Mouse (Mus musculus): ENCODE measurements around the gene Car9. TPM values are rescaled to one million over a fixed set of nuclear protein-coding genes. Genes with fewer than 3 reads are reported as not detected.

The Car9 gene
- polyA plus RNA-seq, 1 experiment from 2014 or later, result 4.5 TPM

- WGBS, result under 1% methylated on average over 62 of the region's 62 CpGs
- peak within 1 kb of the TSS; percentile 96 for H3K9ac ChIP-seq
Observed at GRCm38 (mm10) chr4:43561997-43562768, 55.4 kb downstream of the Car9 start, which contains the start of the genes Creb3 and Tln1. Gene Creb3, plus strand, starts transcription at chr4:43562332. Gene Tln1, minus strand, starts transcription at chr4:43562691.

GRCm38 (mm10) chr4:43562769-43563600 is 56.2 kb downstream of the Car9 start:
- DNase-seq (no peak), ATAC-seq (ENCODE audit: insufficient read depth) (peak; percentile 3)
- H3K27ac ChIP-seq (ENCODE audit: low read depth), result peak overlapping the region; percentile 100
- no peaks in the 10 kb centered on the region for H3K9me3 ChIP-seq (ENCODE audit: low read depth, low read length)
- H3K36me3 ChIP-seq (ENCODE audit: insufficient read depth), result peaks cover 35% of the 10 kb centered on the region
- H3K4me1 ChIP-seq (ENCODE audit: insufficient read depth), result peaks cover 28% of the 10 kb centered on the region
- peak overlapping the region; percentile 96 for H3K9ac ChIP-seq
- H3K4me2 ChIP-seq, result peak overlapping the region; percentile 92
- WGBS, result 4% methylated on average over 22 of the region's 22 CpGs
- no peak for TF ChIP-seq CTCF (IDR thresholded peaks at IDR 0.05; ENCODE audit: low read depth)
- H3K27me3 ChIP-seq (ENCODE audit: insufficient read depth, low read length), result no peaks in the 10 kb centered on the region
- peak overlapping the region; percentile 85 for H3K4me3 ChIP-seq (ENCODE audit: low read depth, low read length)

More at GRCm38 (mm10) chr4:43561997-43562768, 55.4 kb downstream of the Car9 start, which contains the start of the genes Creb3 and Tln1:
- peak; percentile 90 for ATAC-seq (ENCODE audit: insufficient read depth)
- peak within 1 kb of the TSS; percentile 100 for H3K27ac ChIP-seq (ENCODE audit: low read depth)
- H3K4me3 ChIP-seq (ENCODE audit: low read depth, low read length), result peak within 1 kb of the TSS; percentile 85
- DNase-seq, result peak; percentile 98
- H3K4me2 ChIP-seq, result peak within 1 kb of the TSS; percentile 92
- H3K4me1 ChIP-seq (ENCODE audit: insufficient read depth), result peaks cover 35% of the 10 kb centered on the region
- peaks cover 27% of the 10 kb centered on the region for H3K36me3 ChIP-seq (ENCODE audit: insufficient read depth)
- H3K27me3 ChIP-seq (ENCODE audit: insufficient read depth, low read length), result no peaks in the 10 kb centered on the region
- 0 out of 2 replicates have a peak, but pooled peaks have one; percentile 2 for TF ChIP-seq CTCF (IDR thresholded peaks at IDR 0.05; ENCODE audit: low read depth)
- H3K9me3 ChIP-seq (ENCODE audit: low read depth, low read length), result no peaks in the 10 kb centered on the region

Other genes with a start within 250 kb of the Car9 start
- 0.28 and 0.42 TPM in 2 replicates for gene Atp8b5, start 239.8 kb upstream of the Car9 start, polyA plus RNA-seq (2014; fragmentation: Nextera tagmentation; extraction: Ambion mirVana)
- gene Rusc2, start 125.0 kb upstream of the Car9 start, polyA plus RNA-seq (2014; fragmentation: Nextera tagmentation; extraction: Ambion mirVana), result 5.0 and 5.8 TPM in 2 replicates
- 0.32 and 0.34 TPM in 2 replicates for gene Fam166b, start 77.8 kb upstream of the Car9 start, polyA plus RNA-seq (2014; fragmentation: Nextera tagmentation; extraction: Ambion mirVana)
- 12.6 and 15.9 TPM in 2 replicates for gene Tesk1, start 65.0 kb upstream of the Car9 start, polyA plus RNA-seq (2014; fragmentation: Nextera tagmentation; extraction: Ambion mirVana)
- 3.2 TPM in 2 replicates for gene Cd72, start 52.3 kb upstream of the Car9 start, polyA plus RNA-seq (2014; fragmentation: Nextera tagmentation; extraction: Ambion mirVana)
- not detected in 2 replicates for gene Sit1, start 23.2 kb upstream of the Car9 start, polyA plus RNA-seq (2014; fragmentation: Nextera tagmentation; extraction: Ambion mirVana)
- 61.4 and 70.8 TPM in 2 replicates for gene Ccdc107, start 14.1 kb upstream of the Car9 start, polyA plus RNA-seq (2014; fragmentation: Nextera tagmentation; extraction: Ambion mirVana)
- gene Arhgef39, start 7.3 kb upstream of the Car9 start, polyA plus RNA-seq (2014; fragmentation: Nextera tagmentation; extraction: Ambion mirVana), result 42.5 and 51.8 TPM in 2 replicates
- 185 and 194 TPM in 2 replicates for gene Tpm2, start 16.8 kb downstream of the Car9 start, polyA plus RNA-seq (2014; fragmentation: Nextera tagmentation; extraction: Ambion mirVana)
- gene Creb3, start 55.4 kb downstream of the Car9 start, polyA plus RNA-seq (2014; fragmentation: Nextera tagmentation; extraction: Ambion mirVana), result 47.2 and 52.8 TPM in 2 replicates
- gene Tln1, start 55.7 kb downstream of the Car9 start, polyA plus RNA-seq (2014; fragmentation: Nextera tagmentation; extraction: Ambion mirVana), result 84.9 and 93.8 TPM in 2 replicates
- 28.2 and 31.9 TPM in 2 replicates for gene Rgp1, start 71.7 kb downstream of the Car9 start, polyA plus RNA-seq (2014; fragmentation: Nextera tagmentation; extraction: Ambion mirVana)
- gene Gba2, start 71.9 kb downstream of the Car9 start, polyA plus RNA-seq (2014; fragmentation: Nextera tagmentation; extraction: Ambion mirVana), result 18.6 and 19.3 TPM in 2 replicates
- not detected in 2 replicates for gene Msmp, start 77.5 kb downstream of the Car9 start, polyA plus RNA-seq (2014; fragmentation: Nextera tagmentation; extraction: Ambion mirVana)
- 11.2 and 13.7 TPM in 2 replicates for gene Npr2, start 125.0 kb downstream of the Car9 start, polyA plus RNA-seq (2014; fragmentation: Nextera tagmentation; extraction: Ambion mirVana)
- gene Spag8, start 146.6 kb downstream of the Car9 start, polyA plus RNA-seq (2014; fragmentation: Nextera tagmentation; extraction: Ambion mirVana), result 0.68 and 1.6 TPM in 2 replicates
- gene Hint2, start 149.5 kb downstream of the Car9 start, polyA plus RNA-seq (2014; fragmentation: Nextera tagmentation; extraction: Ambion mirVana), result 84.0 and 97.7 TPM in 2 replicates
- 2.8 and 3.5 TPM in 2 replicates for gene Tmem8b, start 162.0 kb downstream of the Car9 start, polyA plus RNA-seq (2014; fragmentation: Nextera tagmentation; extraction: Ambion mirVana)
- gene Fam221b, start 162.2 kb downstream of the Car9 start, polyA plus RNA-seq (2014; fragmentation: Nextera tagmentation; extraction: Ambion mirVana), result 3.2 and 3.4 TPM in 2 replicates
- gene Olfr70, start 193.8 kb downstream of the Car9 start, polyA plus RNA-seq (2014; fragmentation: Nextera tagmentation; extraction: Ambion mirVana), result not detected in 2 replicates
- gene Olfr71, start 203.3 kb downstream of the Car9 start, polyA plus RNA-seq (2014; fragmentation: Nextera tagmentation; extraction: Ambion mirVana), result not detected in 2 replicates
- gene Hrct1, start 220.2 kb downstream of the Car9 start, polyA plus RNA-seq (2014; fragmentation: Nextera tagmentation; extraction: Ambion mirVana), result 0.58 and 0.93 TPM in 2 replicates
- 0.28 and 0.38 TPM in 2 replicates for gene Spaar, start 223.1 kb downstream of the Car9 start, polyA plus RNA-seq (2014; fragmentation: Nextera tagmentation; extraction: Ambion mirVana)